Mouse (Mus musculus) right cerebral cortex, postnatal 36 days (tissue): ENCODE results near the gene Mtrf1.
"Not testable (repeated sequence)": the region's sequence is repeated elsewhere in the genome, so short reads cannot be mapped to it uniquely, and the experiment has no call there.

Source experiments
- DNase-seq, 2 experiments: peaks; one replicate each; pipeline ENCODE4 v3.0.0; 2022; ENCODE audit warnings: low spot score in 2 of 2, mixed read lengths in 1 of 2

Gene Mtrf1

GRCm38 (mm10) chr14:79445055-79445620 lies 47.6 kb downstream of the Mtrf1 start:
- DNase-seq = peak in 1 of 2 experiments; percentile 16

- peak; percentile 57 to 74 for DNase-seq
Measured at GRCm38 (mm10) chr14:79451681-79452590, 54.4 kb downstream of the Mtrf1 start, which contains the start of gene Kbtbd6. Kbtbd6 (plus strand) TSS chr14:79451835.

GRCm38 (mm10) chr14:79452591-79452934 lies 55.0 kb downstream of the Mtrf1 start:
- DNase-seq = not testable (repeated sequence)

- no peak for DNase-seq
Measured at GRCm38 (mm10) chr14:79460401-79460800, 62.8 kb downstream of the Mtrf1 start.

- DNase-seq = no peak
Measured at GRCm38 (mm10) chr14:79460988-79461387, 63.4 kb downstream of the Mtrf1 start.

- no peak for DNase-seq
Measured at GRCm38 (mm10) chr14:79465623-79466022, 68.1 kb downstream of the Mtrf1 start.

GRCm38 (mm10) chr14:79467621-79468020 lies 70.0 kb downstream of the Mtrf1 start:
- peak; percentile 36 to 60 for DNase-seq
